Mouse (Mus musculus): ENCODE measurements at regions not wholly inside any gene's neighbourhood (a gene's known extent, or its start where the extent isn't known, plus 50 kb on each side); places are given as distances from the start of the nearest gene placed in this dataset.

- no peak for DNase-seq
Measured at GRCm38 (mm10) chr9:89858005-89858404, 51.7 kb upstream of the Rasgrf1 start.

GRCm38 (mm10) chr9:89850491-89851282, 59.0 kb upstream of the Rasgrf1 start:
- DNase-seq = peak; percentile 94 to 96

GRCm38 (mm10) chr9:89849947-89850346, 59.8 kb upstream of the Rasgrf1 start:
- peak in 1 of 2 experiments; percentile 36 for DNase-seq

- peak in 1 of 2 experiments; percentile 49 for DNase-seq
Measured at GRCm38 (mm10) chr9:89848571-89848970, 61.1 kb upstream of the Rasgrf1 start.

- no peak for DNase-seq
Measured at GRCm38 (mm10) chr9:89846973-89847372, 62.7 kb upstream of the Rasgrf1 start.

GRCm38 (mm10) chr9:89842776-89843089, 67.0 kb upstream of the Rasgrf1 start:
- DNase-seq = no peak

- peak in 1 of 2 experiments; percentile 36 for DNase-seq
Measured at GRCm38 (mm10) chr9:89841866-89842775, 67.6 kb upstream of the Rasgrf1 start.

- no peak for DNase-seq
Measured at GRCm38 (mm10) chr9:89841371-89841770, 68.3 kb upstream of the Rasgrf1 start.

GRCm38 (mm10) chr9:89836454-89837245, 73.1 kb upstream of the Rasgrf1 start:
- peak; percentile 70 to 71 for DNase-seq

- DNase-seq = no peak
Measured at GRCm38 (mm10) chr9:89833596-89833995, 76.1 kb upstream of the Rasgrf1 start.

GRCm38 (mm10) chr9:89831855-89832254, 77.9 kb upstream of the Rasgrf1 start:
- DNase-seq = no peak

- no peak for DNase-seq
Measured at GRCm38 (mm10) chr9:89828156-89828555, 81.6 kb upstream of the Rasgrf1 start.

- no peak for DNase-seq
Measured at GRCm38 (mm10) chr9:89827564-89827963, 82.1 kb upstream of the Rasgrf1 start.

- DNase-seq = peak; percentile 96 to 97
Measured at GRCm38 (mm10) chr9:89826712-89827548, 82.8 kb upstream of the Rasgrf1 start.

- DNase-seq = peak in 1 of 2 experiments; percentile 31
Measured at GRCm38 (mm10) chr9:89821853-89822243, 83.6 kb upstream of the Ankrd34c start.

GRCm38 (mm10) chr9:89821109-89821852, 83.0 kb upstream of the Ankrd34c start:
- peak; percentile 33 to 39 for DNase-seq

- DNase-seq = no peak
Measured at GRCm38 (mm10) chr9:89813616-89814318, 75.5 kb upstream of the Ankrd34c start.

- no peak for DNase-seq
Measured at GRCm38 (mm10) chr9:89807381-89807780, 69.1 kb upstream of the Ankrd34c start.

GRCm38 (mm10) chr9:89802658-89803057, 64.4 kb upstream of the Ankrd34c start:
- DNase-seq = peak; percentile 82 to 86

GRCm38 (mm10) chr9:89793018-89793417, 54.7 kb upstream of the Ankrd34c start:
- peak; percentile 84 to 87 for DNase-seq

- DNase-seq = no peak
Measured at GRCm38 (mm10) chr9:89789926-89790325, 51.7 kb upstream of the Ankrd34c start.

Measured in cerebellum, postnatal 10 days (tissue).